Mouse (Mus musculus): ENCODE data around the gene Pdgfc.

GRCm38 (mm10) chr3:81032014-81032413 is 4.2 kb upstream of the Pdgfc start:
- TF ChIP-seq TAL1 (IDR thresholded peaks at IDR 0.05; ENCODE audit: low read length) (no peak), GATA1 (IDR thresholded peaks at IDR 0.05; ENCODE audit: low read length) (no peak)

Measured in erythroblast, embryonic 14.5 days (primary cell).